Mouse (Mus musculus): Measurements from ENCODE around the gene Cysrt1. TPM values are rescaled to one million over a fixed set of nuclear protein-coding genes. Genes with fewer than 3 reads are reported as not detected.

The Cysrt1 gene
- polyA plus RNA-seq, 1 experiment from 2014 or later = not detected

DNA sequence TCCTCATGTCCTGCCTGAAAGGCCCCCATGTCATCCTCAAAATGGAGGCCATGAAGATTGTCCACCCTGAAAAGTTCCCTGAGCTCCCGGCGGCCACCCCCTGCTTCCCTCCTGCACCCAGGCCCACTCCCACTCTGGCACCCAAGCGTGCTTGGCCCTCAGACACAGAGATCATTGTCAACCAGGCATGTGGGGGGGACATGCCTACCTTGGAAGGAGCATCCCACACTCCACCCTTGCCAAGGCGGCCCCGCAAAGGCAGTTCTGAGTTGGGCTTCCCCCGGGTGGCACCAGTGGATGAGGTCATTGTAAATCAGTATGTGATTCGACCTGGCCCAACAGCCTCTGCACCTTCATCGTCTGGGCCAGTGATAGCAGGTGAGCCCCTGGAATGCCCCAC, 1.1 kb upstream of the Cysrt1 start:
- Histone ChIP-seq H3K36me3 (ENCODE audit: control insufficient read depth, insufficient read depth, low read length) (no peaks in the 10 kb centered on the region; the same call in 1 of the 2 replicates), H3K9me3 (ENCODE audit: control insufficient read depth, low read length) (no peaks in the 10 kb centered on the region), H3K4me1 (replicated peaks; ENCODE audit: control insufficient read depth, insufficient read depth, low read length) (no peaks in the 10 kb centered on the region; the same call in 1 of the 2 replicates), H3K27me3 (ENCODE audit: control insufficient read depth, insufficient read depth, low read length) (peaks cover 6% of the 10 kb centered on the region; the same call in 1 of the 2 replicates), H3K4me2 (ENCODE audit: low read depth, low read length, severe bottlenecking) (0 out of 2 replicates have a peak overlapping the region, but pooled peaks have one; percentile 97), H3K27ac (ENCODE audit: low read depth, low read length) (no peak overlapping the region), H3K4me3 (ENCODE audit: low read depth, low read length) (no peak overlapping the region; the same call in 1 of the 2 replicates), H3K9ac (ENCODE audit: low read length) (no peak overlapping the region)
- WGBS = 77% methylated on average over 8 of the region's 8 CpGs
- ATAC-seq (replicated peaks; ENCODE audit: low FRiP score) = no peak
- no peak for DNase-seq (ENCODE audit: low spot score)

DNA sequence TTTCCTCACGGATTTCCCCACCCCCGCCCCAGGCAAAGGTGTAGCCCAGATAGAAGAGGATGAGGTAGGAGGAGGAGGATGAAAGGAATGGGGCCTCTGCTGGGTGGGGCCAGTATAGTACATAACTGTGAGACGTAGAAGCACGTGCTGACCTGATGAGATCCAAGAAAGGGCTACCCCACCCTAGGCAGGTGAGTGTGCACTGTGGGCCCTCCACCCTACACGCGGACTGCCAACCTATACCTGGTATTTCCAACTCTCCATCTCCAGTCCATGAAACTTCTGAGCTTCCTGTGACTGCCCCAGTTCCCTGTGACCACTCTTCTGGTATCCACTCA, 845 bp downstream of the Cysrt1 start:
- peaks cover 6% of the 10 kb centered on the region; the same call in 1 of the 2 replicates for H3K27me3 ChIP-seq (ENCODE audit: control insufficient read depth, insufficient read depth, low read length)
- peak overlapping the region; percentile 63 for H3K4me3 ChIP-seq (ENCODE audit: low read depth, low read length)
- no peak overlapping the region for H3K9ac ChIP-seq (ENCODE audit: low read length)
- no peak overlapping the region for H3K27ac ChIP-seq (ENCODE audit: low read depth, low read length)
- H3K4me1 ChIP-seq (replicated peaks; ENCODE audit: control insufficient read depth, insufficient read depth, low read length) = no peaks in the 10 kb centered on the region; the same call in 1 of the 2 replicates
- H3K4me2 ChIP-seq (ENCODE audit: low read depth, low read length, severe bottlenecking) = peak overlapping the region; percentile 97
- ATAC-seq (replicated peaks; ENCODE audit: low FRiP score) (peak; percentile 43), DNase-seq (ENCODE audit: low spot score) (no peak)
- no peaks in the 10 kb centered on the region for H3K36me3 ChIP-seq (ENCODE audit: control insufficient read depth, insufficient read depth, low read length)
- H3K9me3 ChIP-seq (ENCODE audit: control insufficient read depth, low read length) = no peaks in the 10 kb centered on the region
- 14% methylated on average over 6 of the region's 6 CpGs for WGBS

DNA sequence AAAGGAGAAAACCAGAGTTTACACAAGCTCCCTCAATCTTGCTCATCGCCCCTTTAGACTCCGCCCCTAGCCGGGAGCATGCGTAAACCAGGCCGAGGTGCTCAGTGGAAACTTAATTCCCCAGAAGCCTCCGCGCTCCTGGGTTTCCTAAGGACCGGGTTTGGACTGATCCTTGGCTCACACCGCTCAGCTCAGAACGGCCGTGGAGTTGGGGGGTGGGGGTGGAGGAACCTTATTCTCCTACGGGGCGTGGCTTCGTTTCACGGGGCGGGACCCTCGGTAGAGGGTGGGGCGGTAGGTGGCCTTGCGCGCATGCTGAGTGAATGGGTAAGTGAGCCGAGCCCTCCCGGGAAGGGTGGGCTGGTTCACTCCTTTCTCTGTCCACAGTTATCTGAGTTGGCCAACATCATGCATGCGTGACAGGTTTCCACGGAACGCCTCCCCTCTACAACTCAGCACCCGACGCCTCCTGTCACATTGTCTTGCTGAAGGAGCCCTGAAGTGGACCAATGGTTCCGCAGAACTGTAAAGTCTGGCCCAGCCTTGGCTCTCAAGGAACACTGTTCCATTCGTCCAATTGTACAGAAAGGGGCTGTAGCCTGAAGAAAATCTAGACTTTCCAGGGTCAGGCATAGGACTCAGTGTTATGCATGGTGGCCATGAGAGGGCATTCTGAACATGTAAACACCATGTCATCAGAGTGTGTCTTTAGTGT, 1.4 kb downstream of the Cysrt1 start:
- Histone ChIP-seq H3K4me3 (ENCODE audit: low read depth, low read length) (peak overlapping the region; percentile 28), H3K36me3 (ENCODE audit: control insufficient read depth, insufficient read depth, low read length) (no peaks in the 10 kb centered on the region), H3K9me3 (ENCODE audit: control insufficient read depth, low read length) (no peaks in the 10 kb centered on the region), H3K9ac (ENCODE audit: low read length) (peak overlapping the region; percentile 43; the same call in 1 of the 2 replicates), H3K4me1 (replicated peaks; ENCODE audit: control insufficient read depth, insufficient read depth, low read length) (no peaks in the 10 kb centered on the region; the same call in 1 of the 2 replicates), H3K4me2 (ENCODE audit: low read depth, low read length, severe bottlenecking) (peak overlapping the region; percentile 97), H3K27me3 (ENCODE audit: control insufficient read depth, insufficient read depth, low read length) (peaks cover 6% of the 10 kb centered on the region; the same call in 1 of the 2 replicates), H3K27ac (ENCODE audit: low read depth, low read length) (no peak overlapping the region)
- peak; percentile 82 for DNase-seq (ENCODE audit: low spot score)
- peak; percentile 72 for ATAC-seq (replicated peaks; ENCODE audit: low FRiP score)
- 1% methylated on average over 29 of the region's 29 CpGs for WGBS

DNA sequence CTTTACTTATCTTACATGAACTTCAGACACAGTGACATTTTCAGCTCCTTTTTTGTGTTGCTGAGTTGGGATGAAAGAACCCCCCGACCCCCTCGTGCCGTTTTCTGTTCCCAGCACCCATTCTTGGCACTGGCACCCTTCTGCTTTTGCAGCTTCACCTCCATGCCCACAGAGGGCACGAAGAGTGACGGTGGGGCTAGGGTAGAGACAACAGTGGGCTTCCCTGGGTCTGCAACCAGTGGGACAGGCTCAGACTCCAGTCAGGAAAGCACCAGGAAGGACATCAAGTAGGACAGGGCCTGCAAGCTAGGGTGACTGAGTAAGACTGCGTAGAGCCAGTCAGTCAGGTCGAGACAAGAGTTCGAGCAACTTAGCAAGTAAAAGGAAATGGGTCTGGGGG, 1.9 kb downstream of the Cysrt1 start:
- Histone ChIP-seq H3K27ac (ENCODE audit: low read depth, low read length) (no peak overlapping the region), H3K36me3 (ENCODE audit: control insufficient read depth, insufficient read depth, low read length) (no peaks in the 10 kb centered on the region), H3K9ac (ENCODE audit: low read length) (0 out of 2 replicates have a peak overlapping the region, but pooled peaks have one; percentile 43), H3K4me3 (ENCODE audit: low read depth, low read length) (no peak overlapping the region), H3K27me3 (ENCODE audit: control insufficient read depth, insufficient read depth, low read length) (peaks cover 6% of the 10 kb centered on the region; the same call in 1 of the 2 replicates), H3K9me3 (ENCODE audit: control insufficient read depth, low read length) (no peaks in the 10 kb centered on the region), H3K4me1 (replicated peaks; ENCODE audit: control insufficient read depth, insufficient read depth, low read length) (no peaks in the 10 kb centered on the region; the same call in 1 of the 2 replicates), H3K4me2 (ENCODE audit: low read depth, low read length, severe bottlenecking) (peak overlapping the region; percentile 97)
- DNase-seq (ENCODE audit: low spot score) = no peak
- peak; percentile 10 for ATAC-seq (replicated peaks; ENCODE audit: low FRiP score)
- 49% methylated on average over 8 of the region's 8 CpGs for WGBS

DNA sequence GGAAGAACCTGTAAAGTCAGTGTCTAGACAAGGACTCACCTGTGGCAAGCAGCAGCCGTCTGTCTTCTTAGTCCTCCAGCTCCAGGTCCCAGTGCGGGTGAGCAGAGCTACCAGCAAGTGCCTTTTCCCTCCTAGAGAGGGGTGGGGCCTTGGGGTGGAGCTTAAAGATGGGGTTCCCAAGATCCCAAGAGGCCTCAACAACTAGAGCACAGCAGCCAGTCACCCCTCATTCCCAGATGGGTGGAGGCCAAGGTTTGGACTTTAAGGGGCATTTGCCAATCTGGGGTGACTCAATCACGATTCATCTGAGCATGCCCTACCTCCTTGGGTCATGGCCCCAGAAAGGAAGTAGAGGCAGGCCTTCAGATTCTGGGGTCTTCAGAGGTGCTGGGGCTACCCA, 2.5 kb downstream of the Cysrt1 start:
- H3K4me3 ChIP-seq (ENCODE audit: low read depth, low read length) = no peak overlapping the region
- no peak for DNase-seq (ENCODE audit: low spot score)
- ATAC-seq (replicated peaks; ENCODE audit: low FRiP score) = no peak
- H3K27ac ChIP-seq (ENCODE audit: low read depth, low read length) = no peak overlapping the region
- H3K9me3 ChIP-seq (ENCODE audit: control insufficient read depth, low read length) = no peaks in the 10 kb centered on the region
- WGBS = 85% methylated on average over 3 of the region's 3 CpGs
- no peak overlapping the region for H3K4me2 ChIP-seq (ENCODE audit: low read depth, low read length, severe bottlenecking)
- H3K36me3 ChIP-seq (ENCODE audit: control insufficient read depth, insufficient read depth, low read length) = no peaks in the 10 kb centered on the region
- no peak overlapping the region for H3K9ac ChIP-seq (ENCODE audit: low read length)
- peaks cover 6% of the 10 kb centered on the region; the same call in 1 of the 2 replicates for H3K27me3 ChIP-seq (ENCODE audit: control insufficient read depth, insufficient read depth, low read length)
- no peaks in the 10 kb centered on the region; the same call in 1 of the 2 replicates for H3K4me1 ChIP-seq (replicated peaks; ENCODE audit: control insufficient read depth, insufficient read depth, low read length)

DNA sequence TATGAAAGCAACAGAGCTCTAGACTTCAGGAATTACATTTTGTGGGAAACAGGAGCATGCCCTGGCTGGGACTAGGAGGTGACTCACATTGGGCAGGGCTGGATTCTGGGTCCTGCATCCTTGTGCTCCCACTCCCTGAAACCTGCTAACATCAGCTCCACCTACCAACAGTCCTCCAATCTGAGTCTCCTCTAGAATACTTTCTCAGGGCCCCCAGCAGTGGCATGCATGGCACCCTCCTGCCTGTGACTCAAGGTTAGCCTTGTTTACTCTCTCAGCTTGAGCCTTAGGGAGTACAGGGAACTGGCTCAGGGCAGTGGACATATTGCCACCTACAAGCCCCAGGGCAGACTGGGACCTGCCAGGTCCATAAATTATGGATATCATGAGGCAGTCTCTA, 4.1 kb downstream of the Cysrt1 start:
- ATAC-seq (replicated peaks; ENCODE audit: low FRiP score) (no peak), DNase-seq (ENCODE audit: low spot score) (no peak)
- Histone ChIP-seq H3K27me3 (ENCODE audit: control insufficient read depth, insufficient read depth, low read length) (peaks cover 6% of the 10 kb centered on the region; the same call in 1 of the 2 replicates), H3K4me1 (replicated peaks; ENCODE audit: control insufficient read depth, insufficient read depth, low read length) (no peaks in the 10 kb centered on the region; the same call in 1 of the 2 replicates), H3K9me3 (ENCODE audit: control insufficient read depth, low read length) (no peaks in the 10 kb centered on the region), H3K4me2 (ENCODE audit: low read depth, low read length, severe bottlenecking) (no peak overlapping the region), H3K27ac (ENCODE audit: low read depth, low read length) (no peak overlapping the region), H3K9ac (ENCODE audit: low read length) (no peak overlapping the region; the same call in 1 of the 2 replicates), H3K36me3 (ENCODE audit: control insufficient read depth, insufficient read depth, low read length) (no peaks in the 10 kb centered on the region), H3K4me3 (ENCODE audit: low read depth, low read length) (no peak overlapping the region)

DNA sequence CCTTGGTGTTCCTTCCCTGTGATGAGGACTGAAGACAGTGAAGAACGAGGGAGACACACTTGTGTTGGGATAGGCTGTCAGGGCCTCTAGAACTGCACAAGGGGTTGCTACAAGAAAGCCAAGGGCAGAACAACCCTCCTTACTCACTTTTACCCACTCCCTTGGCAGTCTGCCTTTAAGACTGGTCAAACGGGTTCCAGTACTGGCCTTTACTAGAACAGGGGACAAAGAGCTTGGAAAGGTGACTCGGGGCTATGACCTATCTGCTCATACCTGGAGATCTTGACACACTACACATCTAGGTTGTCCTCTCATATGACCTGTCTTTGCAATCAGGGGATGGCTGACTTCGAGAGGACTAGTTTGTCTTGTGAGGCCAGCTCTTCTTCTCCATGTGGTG, 4.7 kb downstream of the Cysrt1 start:
- DNase-seq (ENCODE audit: low spot score) = no peak
- no peak for ATAC-seq (replicated peaks; ENCODE audit: low FRiP score)
- whole genome bisulfite sequencing = 69% methylated on average over 4 of the region's 4 CpGs
- no peak overlapping the region for H3K9ac ChIP-seq (ENCODE audit: low read length)
- H3K27ac ChIP-seq (ENCODE audit: low read depth, low read length) = no peak overlapping the region
- H3K4me3 ChIP-seq (ENCODE audit: low read depth, low read length) = no peak overlapping the region
- peaks cover 6% of the 10 kb centered on the region; the same call in 1 of the 2 replicates for H3K27me3 ChIP-seq (ENCODE audit: control insufficient read depth, insufficient read depth, low read length)
- H3K4me2 ChIP-seq (ENCODE audit: low read depth, low read length, severe bottlenecking) = no peak overlapping the region
- H3K9me3 ChIP-seq (ENCODE audit: control insufficient read depth, low read length) = no peaks in the 10 kb centered on the region
- H3K4me1 ChIP-seq (replicated peaks; ENCODE audit: control insufficient read depth, insufficient read depth, low read length) = no peaks in the 10 kb centered on the region; the same call in 1 of the 2 replicates
- no peaks in the 10 kb centered on the region for H3K36me3 ChIP-seq (ENCODE audit: control insufficient read depth, insufficient read depth, low read length)

DNA sequence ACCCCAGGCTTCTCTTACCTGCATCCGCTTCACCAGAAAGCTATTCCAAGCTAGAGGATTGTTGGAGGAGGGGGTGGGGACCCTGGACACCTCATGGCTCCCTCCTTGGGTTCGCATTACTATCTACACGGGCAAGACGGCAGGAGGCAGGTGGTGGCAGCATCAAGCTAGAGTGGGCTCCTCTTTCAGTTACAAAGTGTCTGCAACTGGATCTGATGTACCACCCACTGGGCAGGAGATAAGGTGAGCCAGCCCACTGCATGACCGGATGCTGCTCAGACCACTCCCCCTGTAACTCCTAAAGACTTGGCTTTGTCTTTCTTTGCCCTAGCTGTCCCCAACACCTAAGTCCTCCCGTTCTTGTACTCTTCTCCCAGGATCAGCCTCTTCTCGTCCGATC, 5.6 kb downstream of the Cysrt1 start, which contains the start of gene Rnf224:
Gene Rnf224 (minus strand): TSS at position 174 of the 400 bp plus-strand sequence.
- H3K36me3 ChIP-seq (ENCODE audit: control insufficient read depth, insufficient read depth, low read length) = no peaks in the 10 kb centered on the region
- 43% methylated on average over 8 of the region's 8 CpGs for WGBS
- no peak within 1 kb of the TSS for H3K9ac ChIP-seq (ENCODE audit: low read length)
- H3K9me3 ChIP-seq (ENCODE audit: control insufficient read depth, low read length) = no peaks in the 10 kb centered on the region
- H3K27me3 ChIP-seq (ENCODE audit: control insufficient read depth, insufficient read depth, low read length) = peaks cover 5% of the 10 kb centered on the region; the same call in 1 of the 2 replicates
- no peak for DNase-seq (ENCODE audit: low spot score)
- H3K4me2 ChIP-seq (ENCODE audit: low read depth, low read length, severe bottlenecking) = no peak within 1 kb of the TSS
- no peaks in the 10 kb centered on the region; the same call in 1 of the 2 replicates for H3K4me1 ChIP-seq (replicated peaks; ENCODE audit: control insufficient read depth, insufficient read depth, low read length)
- no peak within 1 kb of the TSS for H3K27ac ChIP-seq (ENCODE audit: low read depth, low read length)
- ATAC-seq (replicated peaks; ENCODE audit: low FRiP score) = no peak
- H3K4me3 ChIP-seq (ENCODE audit: low read depth, low read length) = no peak within 1 kb of the TSS

Data from forebrain, embryonic 11.5 days (tissue).